Mouse (Mus musculus) layer of hippocampus, adult 18-20 months (tissue): ENCODE measurements around the gene Dus4l. TPM values are rescaled to one million over a fixed set of nuclear protein-coding genes. Genes with fewer than 3 reads are reported as not detected.
"Not testable (repeated sequence)": the region's sequence is repeated elsewhere in the genome, so short reads cannot be mapped to it uniquely, and the experiment has no call there.

Experiments
- DNase-seq, 2 experiments: peaks; one replicate each; pipeline ENCODE4 v3.0.0; 2022; ENCODE audit warnings: low spot score in 2 of 2
- long read RNA-seq: library from polyadenylated mRNA; stranded (forward); transcript quantifications from one replicate; pipeline ENCODE4 v2.0.0, GENCODE M21; 2021
- total RNA-seq, 2 experiments: library from RNA; stranded (reverse); gene quantifications; 2 replicates each; pipeline ENCODE4 v1.2.3; 2021

The Dus4l gene
- total RNA-seq: 10 to 100 TPM in 1 of 2 experiments, 1 to 10 TPM in 1; 7.9 to 13.0 TPM
- long read RNA-seq, partial matches to known transcripts: 1 of 4 reads
- long read RNA-seq, other reads (novel, unspliced or antisense): 1 of 4 reads

- DNase-seq: peak; percentile 95 to 98
These were observed at the start of gene Dus4l, which contains the start of gene Cog5 for GRCm38 (mm10) chr12:31654197-31654964. Gene Dus4l, minus strand, starts transcription at chr12:31654826. Gene Cog5, plus strand, starts transcription at chr12:31654869.

GRCm38 (mm10) chr12:31703904-31704303 lies 49.3 kb upstream of the Dus4l start:
- DNase-seq: no peak

GRCm38 (mm10) chr12:31701411-31701810 lies 46.8 kb upstream of the Dus4l start:
- no peak for DNase-seq

- DNase-seq: no peak
These were observed 46.2 kb upstream of the Dus4l start for GRCm38 (mm10) chr12:31700623-31701347.

GRCm38 (mm10) chr12:31693278-31693677 lies 38.7 kb upstream of the Dus4l start:
- DNase-seq: no peak

- DNase-seq: no peak
These were observed 32.1 kb upstream of the Dus4l start for GRCm38 (mm10) chr12:31686679-31687078.

GRCm38 (mm10) chr12:31667187-31667586 lies 12.6 kb upstream of the Dus4l start:
- no peak for DNase-seq

- DNase-seq: no peak
These were observed 11.4 kb upstream of the Dus4l start for GRCm38 (mm10) chr12:31665999-31666398.

- no peak for DNase-seq
These were observed 2.2 kb upstream of the Dus4l start for GRCm38 (mm10) chr12:31656841-31657240.

GRCm38 (mm10) chr12:31654965-31655477 lies 395 bp upstream of the Dus4l start:
- DNase-seq: no peak

GRCm38 (mm10) chr12:31653611-31654010 lies 1.0 kb downstream of the Dus4l start:
- DNase-seq: no peak

- DNase-seq: no peak
These were observed 19.4 kb downstream of the Dus4l start for GRCm38 (mm10) chr12:31635240-31635607.

- DNase-seq: peak; percentile 18 to 63
These were observed 20.0 kb downstream of the Dus4l start, which contains the start of gene Bcap29 for GRCm38 (mm10) chr12:31634343-31635239. Gene Bcap29, minus strand, starts transcription at chr12:31634658.

- no peak for DNase-seq
These were observed 20.7 kb downstream of the Dus4l start for GRCm38 (mm10) chr12:31633970-31634342.

GRCm38 (mm10) chr12:31628396-31628795 lies 26.2 kb downstream of the Dus4l start:
- not testable (repeated sequence) for DNase-seq

GRCm38 (mm10) chr12:31625016-31625415 lies 29.6 kb downstream of the Dus4l start:
- DNase-seq: no peak

GRCm38 (mm10) chr12:31620106-31620505 lies 34.5 kb downstream of the Dus4l start:
- DNase-seq: no peak

GRCm38 (mm10) chr12:31613353-31613752 lies 41.3 kb downstream of the Dus4l start:
- no peak for DNase-seq

GRCm38 (mm10) chr12:31608138-31608537 lies 46.5 kb downstream of the Dus4l start:
- DNase-seq: no peak

- peak in 1 of 2 experiments; percentile 11 for DNase-seq
These were observed 49.7 kb downstream of the Dus4l start for GRCm38 (mm10) chr12:31604894-31605293.

- DNase-seq: no peak
These were observed 51.0 kb downstream of the Dus4l start for GRCm38 (mm10) chr12:31603586-31603985.
